Mouse (Mus musculus) liver, embryonic 16.5 days (tissue): ENCODE measurements around the gene Fem1b. TPM values are rescaled to one million over a fixed set of nuclear protein-coding genes. Genes with fewer than 3 reads are reported as not detected.
"Not testable (repeated sequence)": the region's sequence is repeated elsewhere in the genome, so short reads cannot be mapped to it uniquely, and the experiment has no call there.

ENCODE experiments used
- ATAC-seq: fragments of 200-750 bp; cut with Nextera tagmentation; 2 replicates; pipeline ENCODE4 v1.8.0; 2017; ENCODE audit warnings: low read depth, mild to moderate bottlenecking, moderate number of reproducible peaks, moderate library complexity
- H3K27ac ChIP-seq: fragments of 300-500 bp; sonication (generic); 2 replicates; pipeline ENCODE4 v1.5.1; 2014; ENCODE audit warnings: mild to moderate bottlenecking, low read length
- H3K27me3 ChIP-seq: fragments of 300-500 bp; sonication (generic); 2 replicates; pipeline ENCODE4 v1.6.1; 2014; ENCODE audit warnings: low read depth, low read length, mixed read lengths; ENCODE audit not compliant: control insufficient read depth, insufficient read depth
- H3K36me3 ChIP-seq: fragments of 300-500 bp; sonication (generic); 2 replicates; pipeline ENCODE4 v1.6.1; 2014; ENCODE audit warnings: mild to moderate bottlenecking; ENCODE audit not compliant: control insufficient read depth, insufficient read depth
- H3K4me1 ChIP-seq: fragments of 300-500 bp; sonication (generic); 2 replicates; pipeline ENCODE4 v1.6.1; 2014; ENCODE audit warnings: low read depth, low read length, mixed read lengths; ENCODE audit not compliant: control insufficient read depth
- H3K4me2 ChIP-seq: fragments of 300-500 bp; sonication (generic); 2 replicates; pipeline ENCODE4 v1.6.1; 2014; ENCODE audit warnings: low read depth, low read length, mixed read lengths
- H3K4me3 ChIP-seq: fragments of 300-500 bp; sonication (generic); 2 replicates; pipeline ENCODE4 v1.5.1; 2014; ENCODE audit warnings: low read depth, mild to moderate bottlenecking, low read length
- H3K9ac ChIP-seq: fragments of 300-500 bp; sonication (generic); 2 replicates; pipeline ENCODE4 v1.6.1; 2014; ENCODE audit warnings: low read depth, low read length
- H3K9me3 ChIP-seq: fragments of 300-500 bp; sonication (generic); replicated peaks from 2 replicates; pipeline ENCODE4 v1.6.1; 2016; ENCODE audit warnings: low read length; ENCODE audit not compliant: control insufficient read depth
- WGBS: fragments of 180-500 bp; shearing (Covaris S2); extraction: QIAGEN DNeasy Blood & Tissue Kit; methylation state at CpG from one replicate; pipeline ENCODE4 v1.1.7; 2014; ENCODE audit not compliant: insufficient replicate concordance; 5-methylcytosine and 5-hydroxymethylcytosine counted together
- polyA plus RNA-seq: library from polyadenylated mRNA; unstranded; fragments of >200 nt; fragmentation: Nextera tagmentation; extraction: Ambion mirVana; gene quantifications from 2 replicates; pipeline ENCODE4 v1.2.1, GENCODE M21; 2015

The Fem1b gene
- polyA plus RNA-seq, 1 experiment from 2014 or later, result 8.0 TPM

DNA sequence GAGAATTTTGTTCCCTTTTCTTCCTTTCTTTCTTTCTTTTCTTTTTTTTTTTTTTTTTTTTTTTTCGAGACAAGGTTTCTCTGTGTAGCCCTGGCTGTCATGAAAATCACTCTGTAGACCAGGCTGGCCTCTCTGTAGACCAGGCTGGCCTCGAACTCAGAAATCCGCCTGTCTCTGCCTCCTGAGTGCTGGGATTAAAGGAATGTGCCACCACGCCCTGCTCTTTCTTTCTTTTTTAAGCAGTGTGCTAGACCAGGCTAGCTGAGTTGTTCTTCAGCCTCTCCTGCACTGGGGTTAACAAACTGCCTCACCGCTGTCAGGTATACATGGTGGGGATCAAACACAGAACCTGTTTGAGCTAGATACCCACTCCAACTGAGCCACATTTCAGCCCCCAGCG is 8.2 kb upstream of the Fem1b start:
- H3K27me3 ChIP-seq, ATAC-seq, H3K36me3 ChIP-seq, H3K9me3 ChIP-seq, H3K27ac ChIP-seq, H3K4me3 ChIP-seq, H3K9ac ChIP-seq, H3K4me2 ChIP-seq, H3K4me1 ChIP-seq: not testable (repeated sequence)
- 63% methylated on average over 6 of the region's 6 CpGs for WGBS

DNA sequence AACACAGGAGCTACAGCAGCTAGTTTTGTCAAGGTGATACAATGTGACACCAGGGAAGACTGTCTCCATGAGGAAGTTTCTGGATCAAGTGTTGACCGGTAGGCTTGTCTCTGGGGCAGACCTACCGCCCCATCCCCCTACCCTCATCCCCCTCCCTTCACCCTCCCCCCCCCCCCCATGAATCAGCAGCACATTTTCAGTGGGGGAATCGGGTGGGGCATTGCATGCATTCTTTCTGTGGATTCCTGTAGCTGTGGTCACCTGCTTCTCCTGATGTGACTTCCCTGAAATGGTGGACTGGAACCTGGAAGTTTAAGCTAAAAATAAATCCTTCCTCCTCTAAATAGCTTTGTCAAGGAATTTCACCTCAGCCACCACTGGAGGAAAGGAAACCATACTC is 7.8 kb upstream of the Fem1b start:
- WGBS, result 66% methylated on average over 3 of the region's 3 CpGs

DNA sequence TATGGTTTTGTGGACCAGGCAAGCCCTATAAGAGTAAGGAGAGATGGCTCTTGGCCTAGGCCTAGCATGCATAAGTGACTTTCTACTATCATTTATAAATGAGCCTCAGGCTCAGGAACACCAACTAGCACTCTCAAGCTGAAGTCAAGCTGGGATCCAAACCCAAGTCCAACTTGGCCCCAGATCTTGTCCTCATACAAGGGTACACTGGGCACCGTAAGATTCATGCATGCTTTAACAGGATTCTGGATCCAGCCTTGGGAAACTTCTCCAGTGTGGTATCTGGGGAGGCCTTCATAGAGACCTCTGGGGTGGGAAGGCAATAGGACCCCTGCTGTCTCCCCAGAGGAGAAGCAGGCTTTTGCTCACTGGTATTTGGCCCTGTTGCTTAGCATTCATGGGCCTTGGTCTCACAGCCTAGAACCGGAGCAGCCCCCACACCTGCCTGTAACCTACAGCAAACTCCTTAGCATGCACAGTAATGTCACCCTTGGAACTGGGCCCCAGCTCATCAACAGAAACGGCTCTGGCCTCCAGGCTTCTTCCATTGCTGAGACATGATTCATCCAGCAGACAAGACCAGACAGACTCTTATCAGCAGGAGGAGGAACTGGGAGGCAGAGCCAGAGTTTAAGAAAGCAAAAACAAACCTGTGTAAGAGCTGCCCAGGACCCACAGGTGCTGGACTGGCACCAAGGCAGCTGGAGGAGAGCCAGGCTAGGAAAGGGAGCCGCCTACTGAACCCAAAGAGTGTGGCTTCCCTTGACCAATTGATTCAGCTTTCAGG is 6.3 kb upstream of the Fem1b start:
- Histone ChIP-seq H3K27me3 (no peaks in the 10 kb centered on the region), H3K4me3 (no peak overlapping the region), H3K27ac (no peak overlapping the region), H3K4me1 (peaks cover 5% of the 10 kb centered on the region), H3K9ac (no peak overlapping the region), H3K4me2 (no peak overlapping the region), H3K36me3 (no peaks in the 10 kb centered on the region), H3K9me3 (no peaks in the 10 kb centered on the region)
- no peak for ATAC-seq
- WGBS, result 55% methylated on average over 4 of the region's 4 CpGs

More for the DNA sequence above, 7.8 kb upstream of the Fem1b start:
- H3K36me3 ChIP-seq, result no peaks in the 10 kb centered on the region
- peaks cover 5% of the 10 kb centered on the region for H3K4me1 ChIP-seq
- H3K27ac ChIP-seq, result no peak overlapping the region
- ATAC-seq, result no peak
- no peak overlapping the region for H3K4me2 ChIP-seq
- H3K9ac ChIP-seq, result no peak overlapping the region
- no peaks in the 10 kb centered on the region for H3K9me3 ChIP-seq
- no peaks in the 10 kb centered on the region for H3K27me3 ChIP-seq
- no peak overlapping the region for H3K4me3 ChIP-seq

DNA sequence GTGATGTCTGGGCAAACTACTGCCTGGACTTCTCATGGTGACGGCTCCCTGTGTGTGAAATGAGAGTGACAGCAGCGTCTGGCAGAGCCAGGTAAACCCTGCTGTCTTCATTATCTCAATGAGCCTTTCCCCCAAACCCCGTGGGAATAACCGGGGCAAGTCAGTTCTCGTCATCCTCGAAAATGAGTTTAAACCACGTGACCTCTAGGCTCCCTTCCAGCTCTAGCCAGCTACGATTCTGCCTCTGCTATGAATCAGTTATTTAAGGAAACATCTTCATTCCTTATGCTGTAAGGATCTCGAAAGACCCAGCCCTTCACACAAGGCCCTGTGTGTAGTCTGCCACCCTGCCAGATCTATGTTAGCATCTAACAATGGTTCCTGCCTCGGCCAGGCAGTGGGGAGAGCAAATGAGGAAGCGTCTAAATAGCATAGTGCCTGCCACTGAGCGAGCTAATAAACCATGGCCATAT is 5.4 kb upstream of the Fem1b start:
- Histone ChIP-seq H3K4me2 (no peak overlapping the region), H3K9me3 (no peaks in the 10 kb centered on the region), H3K27ac (no peak overlapping the region), H3K27me3 (no peaks in the 10 kb centered on the region), H3K36me3 (no peaks in the 10 kb centered on the region), H3K4me1 (peaks cover 10% of the 10 kb centered on the region), H3K4me3 (no peak overlapping the region), H3K9ac (no peak overlapping the region)
- no peak for ATAC-seq
- 45% methylated on average over 12 of the region's 12 CpGs for WGBS

DNA sequence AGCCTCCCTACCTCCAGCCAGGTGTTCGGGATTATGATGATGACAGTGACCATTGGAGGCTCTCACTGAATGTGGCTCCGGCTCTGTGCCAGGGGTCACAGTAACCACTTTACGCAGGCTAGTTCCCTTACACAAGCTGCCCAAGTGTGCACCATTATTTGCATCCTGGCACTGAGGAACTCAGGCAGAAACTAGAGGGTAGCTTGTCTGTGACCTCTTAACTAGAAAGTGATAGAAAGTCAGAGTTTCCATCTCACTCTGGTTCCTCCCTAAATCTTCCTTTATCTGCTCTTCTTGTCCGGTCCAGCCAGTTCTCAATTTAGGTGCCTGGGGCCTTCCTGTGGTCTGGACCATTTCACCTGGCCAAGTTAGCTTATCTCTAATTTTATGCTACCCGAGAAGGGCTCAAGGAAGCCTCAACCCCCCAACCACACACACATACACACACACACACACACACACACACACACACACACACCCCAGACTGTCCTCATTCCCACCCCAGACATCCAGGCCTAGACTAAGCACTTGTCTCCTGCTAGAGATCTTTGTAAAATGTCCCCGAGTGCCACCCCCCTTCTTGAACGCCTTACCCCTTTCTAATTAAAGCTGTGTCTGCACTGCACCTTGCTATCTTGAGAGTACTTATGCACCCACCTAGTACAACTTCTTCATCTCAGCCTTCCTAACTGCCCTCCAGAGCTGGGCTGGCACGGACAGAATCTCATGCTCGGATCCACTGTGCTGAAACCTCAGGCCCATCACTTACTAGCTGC is 4.8 kb upstream of the Fem1b start:
- H3K4me1 ChIP-seq, result peaks cover 11% of the 10 kb centered on the region
- H3K9ac ChIP-seq, result no peak overlapping the region
- no peak overlapping the region for H3K4me2 ChIP-seq
- no peak overlapping the region for H3K4me3 ChIP-seq
- 63% methylated on average over 9 of the region's 9 CpGs for WGBS
- no peak overlapping the region for H3K27ac ChIP-seq
- no peaks in the 10 kb centered on the region for H3K9me3 ChIP-seq
- H3K36me3 ChIP-seq, result no peaks in the 10 kb centered on the region
- H3K27me3 ChIP-seq, result no peaks in the 10 kb centered on the region
- no peak for ATAC-seq

DNA sequence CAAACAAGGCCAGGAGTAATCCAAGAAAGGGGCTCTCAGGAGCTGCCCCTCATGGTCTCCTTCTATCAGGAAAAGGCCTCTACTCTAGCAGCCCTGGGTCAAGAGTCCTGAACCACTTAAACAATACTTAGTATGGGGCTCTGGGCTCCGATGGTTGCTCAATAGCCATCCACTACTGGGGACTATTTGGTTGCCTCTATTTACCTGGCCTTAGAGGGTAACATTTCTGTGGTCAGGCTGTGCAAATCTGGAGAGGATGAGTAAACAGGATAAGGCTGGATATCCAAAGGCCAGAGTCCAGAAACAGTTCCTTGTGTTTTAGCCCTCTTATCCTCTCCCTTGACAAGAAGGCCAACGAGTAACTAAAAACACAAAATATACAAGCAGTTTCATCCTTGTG is 3.0 kb upstream of the Fem1b start:
- Histone ChIP-seq H3K4me2 (no peak overlapping the region), H3K9ac (no peak overlapping the region), H3K4me1 (peaks cover 13% of the 10 kb centered on the region), H3K27ac (peak overlapping the region; percentile 71), H3K4me3 (no peak overlapping the region), H3K27me3 (no peaks in the 10 kb centered on the region), H3K9me3 (no peaks in the 10 kb centered on the region), H3K36me3 (no peaks in the 10 kb centered on the region)
- ATAC-seq, result peak; percentile 28
- WGBS, result 53% methylated on average over 2 of the region's 2 CpGs

DNA sequence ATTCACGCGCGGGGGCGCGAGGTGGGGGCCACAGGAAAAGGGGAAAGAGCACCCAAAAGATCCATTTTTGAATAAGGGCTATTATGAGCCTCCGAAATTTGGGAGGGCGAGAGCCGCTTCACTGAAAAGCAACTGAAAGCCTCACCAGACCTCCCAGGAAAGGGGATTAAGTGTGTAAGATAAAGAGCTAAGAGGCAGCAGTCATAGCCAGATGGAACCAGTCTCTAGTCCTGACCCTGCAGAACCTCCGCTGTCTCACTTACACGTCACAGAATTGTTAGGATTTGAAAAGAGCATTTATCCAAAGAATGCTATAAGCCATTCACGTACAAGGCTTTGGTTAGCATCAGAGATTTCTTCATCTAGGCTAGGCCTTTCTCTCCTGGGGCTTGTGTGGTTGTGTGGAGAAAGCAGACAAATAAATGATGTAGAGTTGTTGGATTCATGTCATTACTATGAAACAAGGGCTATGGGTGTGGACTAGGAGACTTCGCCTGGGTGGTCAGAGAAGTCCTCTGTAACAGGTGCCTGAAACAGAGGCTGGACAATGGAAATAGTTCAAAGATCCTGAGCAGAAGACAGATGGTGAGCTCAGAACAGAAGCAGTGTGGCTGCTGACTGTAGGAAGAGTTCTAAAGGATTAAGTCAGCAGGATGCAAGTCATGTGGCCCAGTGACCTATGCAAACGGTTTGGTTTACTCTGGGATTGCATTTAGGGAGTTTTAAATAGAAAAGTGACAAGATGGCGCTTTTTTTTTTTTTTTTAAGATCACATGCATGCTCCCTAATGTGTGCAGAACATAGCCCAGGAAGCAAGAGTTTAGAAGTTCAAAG is 699 bp upstream of the Fem1b start:
- Histone ChIP-seq H3K36me3 (no peaks in the 10 kb centered on the region), H3K27ac (0 out of 2 replicates have a peak overlapping the region, but pooled peaks have one; percentile 21), H3K4me2 (peak overlapping the region; percentile 70), H3K4me1 (peaks cover 22% of the 10 kb centered on the region), H3K27me3 (no peaks in the 10 kb centered on the region), H3K9me3 (no peaks in the 10 kb centered on the region), H3K4me3 (peak overlapping the region; percentile 100), H3K9ac (peak overlapping the region; percentile 65)
- no peak for ATAC-seq
- 22% methylated on average over 14 of the region's 14 CpGs for WGBS

DNA sequence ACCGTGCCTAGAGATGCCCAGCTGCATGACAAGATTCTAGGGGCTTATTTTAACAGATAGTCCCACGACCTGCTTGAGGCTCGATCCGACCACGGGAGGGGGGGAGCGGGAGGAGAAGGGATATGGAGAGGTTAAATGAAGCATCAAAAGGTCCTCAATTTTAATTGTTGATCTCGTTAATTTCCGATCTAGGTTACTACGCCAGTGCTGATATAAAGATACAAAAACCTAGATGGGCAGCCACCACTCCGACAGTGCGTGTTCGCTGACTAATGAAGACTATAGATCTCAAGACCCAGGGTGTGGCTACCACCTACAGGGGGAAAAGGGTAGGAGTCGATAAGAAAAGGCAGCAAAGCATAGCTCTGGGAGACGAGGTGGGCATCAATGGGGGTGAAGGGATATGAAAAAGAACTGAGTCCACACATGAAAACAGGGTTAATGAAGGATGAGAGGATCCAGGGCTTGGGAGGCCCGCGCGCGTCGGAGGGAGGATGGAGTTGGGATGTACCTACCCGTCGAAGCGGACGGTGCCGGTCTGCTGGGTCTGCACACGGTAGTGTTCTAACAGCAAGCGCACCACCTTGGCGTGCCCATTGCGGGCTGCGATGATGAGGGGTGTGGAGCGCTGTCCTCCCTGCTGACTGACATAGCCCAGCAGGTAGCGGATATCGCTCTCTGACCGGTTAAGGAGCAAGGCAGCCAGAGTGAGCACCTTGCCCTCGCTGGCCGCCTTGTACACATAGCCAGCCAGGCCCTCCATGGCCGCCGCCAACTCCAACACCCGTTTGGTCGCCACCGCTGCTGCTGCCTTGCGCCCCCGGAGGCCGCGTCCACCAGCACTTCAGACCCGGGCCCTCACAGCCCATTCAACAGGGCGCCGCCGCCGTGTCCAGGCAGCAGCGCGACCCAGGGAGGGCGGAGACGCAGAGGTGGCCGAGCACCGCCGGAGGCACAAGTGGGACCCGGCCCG is 905 bp downstream of the Fem1b start:
- H3K27ac ChIP-seq, result peak overlapping the region; percentile 92
- H3K36me3 ChIP-seq, result no peaks in the 10 kb centered on the region
- H3K4me2 ChIP-seq, result peak overlapping the region; percentile 70
- ATAC-seq, result peak; percentile 52
- no peaks in the 10 kb centered on the region for H3K27me3 ChIP-seq
- H3K9me3 ChIP-seq, result no peaks in the 10 kb centered on the region
- peaks cover 22% of the 10 kb centered on the region for H3K4me1 ChIP-seq
- peak overlapping the region; percentile 98 for H3K9ac ChIP-seq
- peak overlapping the region; percentile 100 for H3K4me3 ChIP-seq
- under 1% methylated on average over 48 of the region's 58 CpGs for WGBS
